Mouse (Mus musculus) limb, embryonic 12.5 days (tissue): ENCODE measurements around the gene Cideb. TPM values are rescaled to one million over a fixed set of nuclear protein-coding genes. Genes with fewer than 3 reads are reported as not detected.
"Not testable (repeated sequence)": the region's sequence is repeated elsewhere in the genome, so short reads cannot be mapped to it uniquely, and the experiment has no call there.

Experiments used
- ATAC-seq: fragments of 200-750 bp; cut with Nextera tagmentation; 2 replicates; pipeline ENCODE4 v1.8.0; 2017; ENCODE audit warnings: low read depth, moderate TSS enrichment; ENCODE audit not compliant: insufficient number of reproducible peaks, insufficient read depth, low FRiP score, low TSS enrichment
- H3K27ac ChIP-seq: fragments of 300-500 bp; sonication (generic); 2 replicates; pipeline ENCODE4 v1.5.1; 2016; ENCODE audit warnings: mild to moderate bottlenecking, moderate library complexity
- H3K27me3 ChIP-seq: fragments of 300-500 bp; sonication (generic); 2 replicates; pipeline ENCODE4 v1.6.1; 2016; ENCODE audit warnings: mild to moderate bottlenecking, moderate library complexity
- H3K36me3 ChIP-seq: fragments of 300-500 bp; sonication (generic); 2 replicates; pipeline ENCODE4 v1.6.1; 2016; ENCODE audit warnings: mild to moderate bottlenecking, moderate library complexity
- H3K4me1 ChIP-seq: fragments of 300-500 bp; sonication (generic); replicated peaks from 2 replicates; pipeline ENCODE4 v1.6.1; 2016
- H3K4me2 ChIP-seq: fragments of 300-500 bp; sonication (generic); 2 replicates; pipeline ENCODE4 v1.6.1; 2016; ENCODE audit warnings: mild to moderate bottlenecking, moderate library complexity
- H3K4me3 ChIP-seq: fragments of 300-500 bp; sonication (generic); replicated peaks from 2 replicates; pipeline ENCODE4 v1.5.1; 2016; ENCODE audit warnings: mild to moderate bottlenecking
- H3K9ac ChIP-seq: fragments of 300-500 bp; sonication (generic); replicated peaks from 2 replicates; pipeline ENCODE4 v1.6.1; 2016; ENCODE audit warnings: mild to moderate bottlenecking, moderate library complexity
- H3K9me3 ChIP-seq: fragments of 300-500 bp; sonication (generic); 2 replicates; pipeline ENCODE4 v1.6.1; 2016; ENCODE audit warnings: mild to moderate bottlenecking, moderate library complexity
- WGBS: fragments of 180-500 bp; shearing (Covaris S2); methylation state at CpG from one replicate; pipeline ENCODE4 v1.1.7; 2016; 5-methylcytosine and 5-hydroxymethylcytosine counted together
- polyA plus RNA-seq: library from polyadenylated mRNA; unstranded; fragments of >200 nt; fragmentation: Nextera tagmentation; extraction: Ambion mirVana; gene quantifications from 2 replicates; pipeline ENCODE4 v1.2.1, GENCODE M21; 2016

The Cideb gene
- polyA plus RNA-seq, 1 experiment from 2014 or later, result not detected

GRCm38 (mm10) chr14:55763166-55763565 lies 4.9 kb upstream of the Cideb start:
- no peak for ATAC-seq
- Histone ChIP-seq H3K9me3 (no peaks in the 10 kb centered on the region), H3K36me3 (no peaks in the 10 kb centered on the region), H3K27me3 (peaks cover 69% of the 10 kb centered on the region), H3K9ac (no peak overlapping the region), H3K4me3 (peak overlapping the region; percentile 57; the same call in 1 of the 2 replicates), H3K4me1 (peaks cover 30% of the 10 kb centered on the region), H3K27ac (no peak overlapping the region), H3K4me2 (peak overlapping the region; percentile 95)
- WGBS, result 72% methylated on average over 7 of the region's 7 CpGs

GRCm38 (mm10) chr14:55762001-55762821 lies 4.0 kb upstream of the Cideb start:
- Histone ChIP-seq H3K4me2 (peak overlapping the region; percentile 95), H3K9ac (peak overlapping the region; percentile 72), H3K4me1 (peaks cover 23% of the 10 kb centered on the region), H3K27ac (peak overlapping the region; percentile 59; the same call in 1 of the 2 replicates), H3K36me3 (no peaks in the 10 kb centered on the region), H3K4me3 (peak overlapping the region; percentile 57), H3K9me3 (no peaks in the 10 kb centered on the region), H3K27me3 (peaks cover 59% of the 10 kb centered on the region)
- peak; percentile 71 for ATAC-seq
- under 1% methylated on average over 77 of the region's 77 CpGs for WGBS

GRCm38 (mm10) chr14:55761163-55761562 lies 2.9 kb upstream of the Cideb start, which contains the start of gene Ltb4r2:
TSS of gene Ltb4r2 (plus strand) at chr14:55761428.
- ATAC-seq, result no peak
- Histone ChIP-seq H3K4me1 (peaks cover 22% of the 10 kb centered on the region), H3K27ac (peak within 1 kb of the TSS; percentile 59; the same call in 1 of the 2 replicates), H3K9ac (peak within 1 kb of the TSS; percentile 72), H3K4me2 (peak within 1 kb of the TSS; percentile 95), H3K9me3 (no peaks in the 10 kb centered on the region), H3K4me3 (peak within 1 kb of the TSS; percentile 57), H3K36me3 (peaks cover 7% of the 10 kb centered on the region), H3K27me3 (peaks cover 51% of the 10 kb centered on the region)
- WGBS, result 71% methylated on average over 6 of the region's 6 CpGs

GRCm38 (mm10) chr14:55760156-55760555 lies 1.9 kb upstream of the Cideb start:
- not testable (repeated sequence) for H3K27ac ChIP-seq, ATAC-seq, H3K9me3 ChIP-seq, H3K9ac ChIP-seq
- Histone ChIP-seq H3K4me3 (peak overlapping the region; percentile 12; the same call in 1 of the 2 replicates), H3K4me1 (peaks cover 22% of the 10 kb centered on the region), H3K27me3 (peaks cover 41% of the 10 kb centered on the region), H3K4me2 (peak overlapping the region; percentile 47), H3K36me3 (peaks cover 17% of the 10 kb centered on the region)
- 2% methylated on average over 6 of the region's 6 CpGs for WGBS

GRCm38 (mm10) chr14:55757566-55757965 lies 692 bp downstream of the Cideb start:
- Histone ChIP-seq H3K4me1 (peaks cover 19% of the 10 kb centered on the region), H3K27me3 (peaks cover 17% of the 10 kb centered on the region), H3K27ac (no peak overlapping the region), H3K4me3 (no peak overlapping the region), H3K4me2 (no peak overlapping the region), H3K9ac (no peak overlapping the region), H3K36me3 (peaks cover 43% of the 10 kb centered on the region), H3K9me3 (no peaks in the 10 kb centered on the region)
- WGBS, result 84% methylated on average over 6 of the region's 6 CpGs
- no peak for ATAC-seq

GRCm38 (mm10) chr14:55747051-55747847 lies 11.0 kb downstream of the Cideb start:
- Histone ChIP-seq H3K9me3 (no peaks in the 10 kb centered on the region), H3K4me1 (peaks cover 30% of the 10 kb centered on the region), H3K27me3 (no peaks in the 10 kb centered on the region), H3K4me2 (peak overlapping the region; percentile 99), H3K9ac (peak overlapping the region; percentile 83), H3K36me3 (peaks cover 48% of the 10 kb centered on the region), H3K4me3 (peak overlapping the region; percentile 94; the same call in 1 of the 2 replicates), H3K27ac (no peak overlapping the region)
- no peak for ATAC-seq
- 92% methylated on average over 10 of the region's 10 CpGs for WGBS

GRCm38 (mm10) chr14:55745861-55746237 lies 12.4 kb downstream of the Cideb start:
- Histone ChIP-seq H3K9ac (peak overlapping the region; percentile 83), H3K27ac (no peak overlapping the region), H3K4me3 (peak overlapping the region; percentile 94), H3K9me3 (no peaks in the 10 kb centered on the region), H3K4me2 (peak overlapping the region; percentile 99), H3K36me3 (peaks cover 48% of the 10 kb centered on the region), H3K27me3 (no peaks in the 10 kb centered on the region), H3K4me1 (peaks cover 30% of the 10 kb centered on the region)
- no peak for ATAC-seq
- WGBS, result under 1% methylated on average over 31 of the region's 31 CpGs

- H3K4me1 ChIP-seq, result peaks cover 30% of the 10 kb centered on the region
- peak within 1 kb of the TSS; percentile 99 for H3K4me2 ChIP-seq
- peak; percentile 75 for ATAC-seq
- no peak within 1 kb of the TSS for H3K27ac ChIP-seq
- peak within 1 kb of the TSS; percentile 94 for H3K4me3 ChIP-seq
- H3K27me3 ChIP-seq, result no peaks in the 10 kb centered on the region
- H3K36me3 ChIP-seq, result peaks cover 48% of the 10 kb centered on the region
- 2% methylated on average over 48 of the region's 48 CpGs for WGBS
- peak within 1 kb of the TSS; percentile 83 for H3K9ac ChIP-seq
- H3K9me3 ChIP-seq, result no peaks in the 10 kb centered on the region
Measured at GRCm38 (mm10) chr14:55745180-55745860, 12.9 kb downstream of the Cideb start, which contains the start of the genes Dhrs1 and Nop9. TSS of gene Dhrs1 (minus strand) at chr14:55745690. TSS of gene Nop9 (plus strand) at chr14:55745693.

- H3K27me3 ChIP-seq, result no peaks in the 10 kb centered on the region
- no peak overlapping the region for H3K4me3 ChIP-seq
- no peak overlapping the region; the same call in 1 of the 2 replicates for H3K9ac ChIP-seq
- 24% methylated on average over 10 of the region's 10 CpGs for whole genome bisulfite sequencing
- peaks cover 30% of the 10 kb centered on the region for H3K4me1 ChIP-seq
- H3K9me3 ChIP-seq, result no peaks in the 10 kb centered on the region
- H3K4me2 ChIP-seq, result peak overlapping the region; percentile 99
- H3K27ac ChIP-seq, result no peak overlapping the region
- ATAC-seq, result peak; percentile 39; the same call in 1 of the 2 replicates
- peaks cover 48% of the 10 kb centered on the region for H3K36me3 ChIP-seq
Measured at GRCm38 (mm10) chr14:55743711-55744110, 14.5 kb downstream of the Cideb start.

GRCm38 (mm10) chr14:55737086-55737687 lies 21.1 kb downstream of the Cideb start:
- no peak for ATAC-seq
- H3K27me3 ChIP-seq, result no peaks in the 10 kb centered on the region; the same call in 1 of the 2 replicates
- 89% methylated on average over 9 of the region's 9 CpGs for WGBS
- no peak overlapping the region for H3K27ac ChIP-seq
- H3K36me3 ChIP-seq, result peaks cover 46% of the 10 kb centered on the region
- H3K9ac ChIP-seq, result no peak overlapping the region
- H3K9me3 ChIP-seq, result no peaks in the 10 kb centered on the region
- no peak overlapping the region for H3K4me2 ChIP-seq
- no peak overlapping the region for H3K4me3 ChIP-seq
- H3K4me1 ChIP-seq, result no peaks in the 10 kb centered on the region
